Mouse (Mus musculus): ENCODE data around the gene Ripor2.

GRCm38 (mm10) chr13:24713434-24714000, 131.5 kb downstream of the Ripor2 start:
- peak; percentile 96 for TF ChIP-seq CTCF (IDR thresholded peaks at IDR 0.05; ENCODE audit: low read depth)
- TF ChIP-seq EP300 (IDR thresholded peaks at IDR 0.05; ENCODE audit: low read depth): no peak
